Mouse (Mus musculus) layer of hippocampus, adult 2 months (tissue): Measurements from ENCODE around the gene Eps8l2. TPM values are rescaled to one million over a fixed set of nuclear protein-coding genes. Genes with fewer than 3 reads are reported as not detected.

Source experiments
- DNase-seq, 2 experiments: peaks; one replicate each; pipeline ENCODE4 v3.0.0; 2022; ENCODE audit warnings: low spot score in 2 of 2
- H3K27ac ChIP-seq: fragments of 200-600 bp; 2 replicates; pipeline ENCODE4 v1.8.1; 2022
- H3K4me3 ChIP-seq: fragments of 200-600 bp; 2 replicates; pipeline ENCODE4 v1.8.1; 2022; ENCODE audit warnings: mild to moderate bottlenecking
- CTCF ChIP-seq: fragments of 200-600 bp; conservative IDR thresholded peaks from 2 replicates; pipeline ENCODE4 v1.8.1; 2022; ENCODE audit warnings: antibody characterized with exemption, mild to moderate bottlenecking, moderate library complexity
- total RNA-seq, 2 experiments: library from RNA; stranded (reverse); gene quantifications; 2 replicates each; pipeline ENCODE4 v1.2.3; 2021

Eps8l2 gene
- total RNA-seq, 2 experiments from 2014 or later, result 4.9 to 5.1 TPM

GRCm38 (mm10) chr7:141315974-141316373 is 22.7 kb upstream of the Eps8l2 start:
- peak; percentile 19 to 44 for DNase-seq
- Histone ChIP-seq H3K27ac (no peak overlapping the region), H3K4me3 (no peak overlapping the region)
- TF ChIP-seq CTCF, result peak; percentile 76

GRCm38 (mm10) chr7:141317619-141318132 is 21.0 kb upstream of the Eps8l2 start:
- TF ChIP-seq CTCF, result no peak
- DNase-seq, result no peak
- Histone ChIP-seq H3K4me3 (no peak overlapping the region), H3K27ac (no peak overlapping the region)

- H3K27ac ChIP-seq, result no peak overlapping the region
- no peak overlapping the region for H3K4me3 ChIP-seq
- no peak for DNase-seq
- no peak for TF ChIP-seq CTCF
Measured at GRCm38 (mm10) chr7:141319446-141319845, 19.2 kb upstream of the Eps8l2 start.

GRCm38 (mm10) chr7:141324686-141325085 is 14.0 kb upstream of the Eps8l2 start:
- DNase-seq, result no peak
- Histone ChIP-seq H3K27ac (no peak overlapping the region), H3K4me3 (no peak overlapping the region)
- TF ChIP-seq CTCF, result no peak

GRCm38 (mm10) chr7:141326546-141327446 is 11.9 kb upstream of the Eps8l2 start:
- peak overlapping the region; percentile 87 for H3K4me3 ChIP-seq
- peak overlapping the region; percentile 100 for H3K27ac ChIP-seq
- DNase-seq, result no peak
- no peak for TF ChIP-seq CTCF

- Histone ChIP-seq H3K4me3 (peak within 1 kb of the TSS; percentile 87), H3K27ac (peak within 1 kb of the TSS; percentile 100)
- no peak for TF ChIP-seq CTCF
- peak; percentile 99 to 100 for DNase-seq
Measured at GRCm38 (mm10) chr7:141327469-141328372, 11.0 kb upstream of the Eps8l2 start, which contains the start of the genes Deaf1 and Tmem80. TSS of gene Deaf1 (minus strand) at chr7:141327690. TSS of gene Tmem80 (plus strand) at chr7:141327739.

- H3K4me3 ChIP-seq, result peak overlapping the region; percentile 87
- TF ChIP-seq CTCF, result no peak
- no peak for DNase-seq
- peak overlapping the region; percentile 100 for H3K27ac ChIP-seq
Measured at GRCm38 (mm10) chr7:141328373-141328990, 10.2 kb upstream of the Eps8l2 start.

- no peak for DNase-seq
- TF ChIP-seq CTCF, result no peak
- Histone ChIP-seq H3K4me3 (no peak overlapping the region), H3K27ac (no peak overlapping the region)
Measured at GRCm38 (mm10) chr7:141330706-141331105, 8.0 kb upstream of the Eps8l2 start.

- DNase-seq, result no peak
- H3K27ac ChIP-seq, result no peak overlapping the region
- no peak for TF ChIP-seq CTCF
- H3K4me3 ChIP-seq, result no peak overlapping the region
Measured at GRCm38 (mm10) chr7:141331990-141332389, 6.7 kb upstream of the Eps8l2 start.

- Histone ChIP-seq H3K4me3 (no peak overlapping the region), H3K27ac (peak overlapping the region; percentile 74)
- peak; percentile 52 for TF ChIP-seq CTCF
- DNase-seq, result no peak
Measured at GRCm38 (mm10) chr7:141335044-141335579, 3.6 kb upstream of the Eps8l2 start.

GRCm38 (mm10) chr7:141335682-141336081 is 3.0 kb upstream of the Eps8l2 start:
- no peak for TF ChIP-seq CTCF
- peak overlapping the region; percentile 74 for H3K27ac ChIP-seq

GRCm38 (mm10) chr7:141336296-141336695 is 2.4 kb upstream of the Eps8l2 start:
- H3K4me3 ChIP-seq, result no peak overlapping the region
- TF ChIP-seq CTCF, result no peak
- H3K27ac ChIP-seq, result peak overlapping the region; percentile 74; the same call in 1 of the 2 replicates
- DNase-seq, result no peak

More at GRCm38 (mm10) chr7:141335682-141336081, 3.0 kb upstream of the Eps8l2 start:
- H3K4me3 ChIP-seq, result no peak overlapping the region
- DNase-seq, result peak in 1 of 2 experiments; percentile 29
